Mouse (Mus musculus) stomach, embryonic 15.5 days (tissue): ENCODE results near the gene Plcl2. TPM values are rescaled to one million over a fixed set of nuclear protein-coding genes. Genes with fewer than 3 reads are reported as not detected.
"Not testable (repeated sequence)": the region's sequence is repeated elsewhere in the genome, so short reads cannot be mapped to it uniquely, and the experiment has no call there.

Source experiments
- ATAC-seq: fragments of 200-750 bp; cut with Nextera tagmentation; 2 replicates; pipeline ENCODE4 v1.8.0; 2017; ENCODE audit warnings: low read depth, moderate number of reproducible peaks, moderate TSS enrichment; ENCODE audit not compliant: insufficient read depth, low FRiP score
- H3K27ac ChIP-seq: fragments of 300-500 bp; sonication (generic); 2 replicates; pipeline ENCODE4 v1.5.1; 2015; ENCODE audit warnings: mild to moderate bottlenecking, inconsistent platforms
- H3K27me3 ChIP-seq: fragments of 300-500 bp; sonication (generic); replicated peaks from 2 replicates; pipeline ENCODE4 v1.6.1; 2015; ENCODE audit warnings: inconsistent platforms
- H3K36me3 ChIP-seq: fragments of 300-500 bp; sonication (generic); 2 replicates; pipeline ENCODE4 v1.6.1; 2015; ENCODE audit warnings: inconsistent platforms
- H3K4me1 ChIP-seq: fragments of 300-500 bp; sonication (generic); 2 replicates; pipeline ENCODE4 v1.6.1; 2015; ENCODE audit warnings: inconsistent platforms
- H3K4me2 ChIP-seq: fragments of 300-500 bp; sonication (generic); 2 replicates; pipeline ENCODE4 v1.6.1; 2015; ENCODE audit warnings: mild to moderate bottlenecking, inconsistent platforms
- H3K4me3 ChIP-seq: fragments of 300-500 bp; sonication (generic); replicated peaks from 2 replicates; pipeline ENCODE4 v1.5.1; 2015; ENCODE audit warnings: inconsistent platforms
- H3K9ac ChIP-seq: fragments of 300-500 bp; sonication (generic); 2 replicates; pipeline ENCODE4 v1.6.1; 2015; ENCODE audit warnings: inconsistent platforms
- H3K9me3 ChIP-seq: fragments of 300-500 bp; sonication (generic); 2 replicates; pipeline ENCODE4 v1.6.1; 2016; ENCODE audit warnings: inconsistent platforms
- WGBS: fragments of 180-500 bp; shearing (Covaris S2); methylation state at CpG from one replicate; pipeline ENCODE4 v1.1.7; 2015; 5-methylcytosine and 5-hydroxymethylcytosine counted together
- polyA plus RNA-seq: library from polyadenylated mRNA; unstranded; fragments of >200 nt; fragmentation: Nextera tagmentation; extraction: Ambion mirVana; gene quantifications from 2 replicates; pipeline ENCODE4 v1.2.1, GENCODE M21; 2015

Plcl2 gene
- polyA plus RNA-seq, 1 experiment from 2014 or later = 3.7 TPM

DNA sequence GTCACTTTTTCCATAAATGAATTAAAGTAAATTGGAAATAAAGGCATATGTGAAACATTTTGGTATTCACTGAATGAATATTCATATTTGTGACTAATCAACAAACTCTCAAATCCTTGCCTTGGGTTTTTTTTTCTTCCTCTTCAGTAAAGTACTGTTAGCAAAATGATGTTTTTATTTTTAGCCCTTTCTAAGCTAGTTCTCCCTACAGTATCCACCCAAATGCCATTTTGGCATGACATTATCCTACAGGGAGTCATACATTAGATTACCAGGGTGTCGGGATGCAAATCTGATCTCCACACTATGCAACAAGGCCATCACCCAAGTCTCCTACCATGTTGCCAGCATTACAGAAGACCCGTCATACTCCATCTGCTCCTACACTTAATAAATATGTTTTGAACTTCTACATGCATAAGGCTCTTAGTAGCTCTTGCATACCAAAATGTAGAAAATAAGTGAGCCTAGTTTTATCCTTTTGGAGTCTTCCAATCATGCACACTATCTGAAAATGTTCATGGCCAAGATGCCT lies 131.9 kb downstream of the Plcl2 start:
- H3K36me3 ChIP-seq = no peaks in the 10 kb centered on the region
- ATAC-seq = no peak
- WGBS = 98% methylated on average over 2 of the region's 2 CpGs
- no peak overlapping the region for H3K4me3 ChIP-seq
- H3K9ac ChIP-seq = no peak overlapping the region
- H3K4me1 ChIP-seq = no peaks in the 10 kb centered on the region
- H3K4me2 ChIP-seq = no peak overlapping the region
- H3K9me3 ChIP-seq = no peaks in the 10 kb centered on the region
- no peak overlapping the region for H3K27ac ChIP-seq
- H3K27me3 ChIP-seq = no peaks in the 10 kb centered on the region

DNA sequence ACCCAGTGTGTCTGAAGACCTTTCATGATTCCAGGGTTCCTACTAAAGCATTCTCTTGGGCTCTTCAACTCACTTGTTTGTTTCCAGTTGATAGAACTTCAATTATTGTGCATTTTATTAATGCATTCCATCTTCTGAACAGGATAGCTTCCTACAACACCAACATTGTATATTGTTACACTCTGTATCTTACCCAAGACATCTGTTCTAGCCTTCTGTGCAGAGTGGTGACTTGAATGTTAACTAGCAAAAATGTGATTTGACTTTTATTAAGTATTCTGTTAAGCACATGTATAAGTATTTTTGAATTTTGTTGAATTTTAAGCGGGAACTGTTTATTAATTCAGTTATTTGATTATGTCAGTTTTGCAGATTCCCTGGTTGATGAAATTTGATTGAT lies 132.7 kb downstream of the Plcl2 start:
- H3K36me3 ChIP-seq = no peaks in the 10 kb centered on the region
- H3K4me1 ChIP-seq = no peaks in the 10 kb centered on the region
- no peak overlapping the region for H3K9ac ChIP-seq
- H3K27ac ChIP-seq = no peak overlapping the region
- WGBS = 73% methylated on average over 1 of the region's 1 CpGs
- H3K4me2 ChIP-seq = no peak overlapping the region
- H3K9me3 ChIP-seq = no peaks in the 10 kb centered on the region
- no peak overlapping the region for H3K4me3 ChIP-seq
- ATAC-seq = no peak
- no peaks in the 10 kb centered on the region for H3K27me3 ChIP-seq

DNA sequence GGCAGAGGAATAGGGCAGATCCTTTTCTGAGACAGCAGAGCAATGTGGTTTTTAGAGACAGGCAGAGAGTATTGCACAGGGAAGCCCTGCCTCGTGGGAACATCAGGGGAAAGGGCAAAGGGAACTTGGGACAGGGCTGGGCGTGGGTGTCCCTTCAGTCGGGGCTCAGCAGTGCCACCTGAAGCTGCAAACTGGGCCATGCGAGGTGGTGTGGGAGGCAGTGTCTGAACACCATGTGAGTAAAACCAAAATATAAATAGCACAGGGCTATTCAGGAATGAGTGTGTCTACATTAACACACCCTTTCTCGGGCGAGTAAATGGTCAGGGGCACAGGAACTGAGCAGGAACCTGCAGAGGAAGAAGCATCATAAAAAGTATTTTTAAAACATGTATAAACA lies 134.2 kb downstream of the Plcl2 start:
- ATAC-seq = no peak

DNA sequence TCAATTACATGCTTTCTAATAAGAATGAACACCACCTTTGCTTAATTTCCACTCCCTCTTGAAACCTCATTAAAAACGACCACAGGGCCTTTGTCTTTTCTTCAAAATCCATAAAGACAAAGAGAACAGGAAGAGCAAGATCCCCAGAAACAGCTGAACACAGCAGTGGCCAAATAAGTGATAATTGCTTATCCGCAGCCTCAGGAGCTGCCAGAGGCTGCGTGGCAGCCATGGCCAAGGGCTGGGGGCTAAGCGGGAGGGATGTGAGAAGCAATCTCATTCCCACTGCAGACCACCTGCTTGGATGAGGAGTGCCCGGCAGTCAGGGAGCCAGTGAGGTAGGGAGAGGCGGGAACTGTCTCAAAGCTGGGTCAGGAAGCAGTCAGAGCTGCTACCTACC lies 134.8 kb downstream of the Plcl2 start:
- H3K9me3 ChIP-seq = no peaks in the 10 kb centered on the region
- WGBS = 39% methylated on average over 6 of the region's 6 CpGs
- no peaks in the 10 kb centered on the region for H3K27me3 ChIP-seq
- H3K36me3 ChIP-seq = no peaks in the 10 kb centered on the region
- H3K27ac ChIP-seq = no peak overlapping the region
- no peak overlapping the region for H3K4me3 ChIP-seq
- H3K4me2 ChIP-seq = no peak overlapping the region
- ATAC-seq = no peak
- H3K9ac ChIP-seq = no peak overlapping the region
- no peaks in the 10 kb centered on the region for H3K4me1 ChIP-seq

More for the DNA sequence above, 134.2 kb downstream of the Plcl2 start:
- Histone ChIP-seq H3K4me1 (no peaks in the 10 kb centered on the region), H3K4me2 (no peak overlapping the region), H3K9me3 (no peaks in the 10 kb centered on the region), H3K27ac (no peak overlapping the region), H3K36me3 (no peaks in the 10 kb centered on the region), H3K9ac (no peak overlapping the region), H3K27me3 (no peaks in the 10 kb centered on the region), H3K4me3 (no peak overlapping the region)
- WGBS = 48% methylated on average over 6 of the region's 6 CpGs

DNA sequence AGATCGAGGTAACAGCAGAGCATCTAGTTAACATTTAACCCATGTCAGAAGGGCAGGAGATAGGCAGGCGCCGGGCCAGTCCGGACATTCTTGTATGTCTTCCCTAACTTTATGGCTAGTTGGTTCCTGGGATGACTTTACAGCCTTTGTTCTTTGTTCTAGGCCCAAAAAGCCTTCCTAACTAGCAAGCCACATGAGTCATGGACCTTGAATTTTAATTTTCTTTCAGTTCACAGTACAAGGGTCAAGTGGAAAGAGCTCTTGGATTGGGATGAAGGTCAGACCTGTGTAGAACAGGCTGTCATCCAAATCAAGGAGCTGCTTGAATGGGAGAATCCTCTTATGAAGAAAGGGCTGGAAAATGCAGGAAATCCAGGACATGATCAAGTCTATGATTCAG lies 138.9 kb downstream of the Plcl2 start:
- not testable (repeated sequence) for H3K27me3 ChIP-seq, ATAC-seq, H3K4me2 ChIP-seq, H3K9ac ChIP-seq, H3K4me1 ChIP-seq, H3K27ac ChIP-seq, H3K36me3 ChIP-seq, H3K4me3 ChIP-seq, H3K9me3 ChIP-seq
- 97% methylated on average over 4 of the region's 4 CpGs for WGBS

DNA sequence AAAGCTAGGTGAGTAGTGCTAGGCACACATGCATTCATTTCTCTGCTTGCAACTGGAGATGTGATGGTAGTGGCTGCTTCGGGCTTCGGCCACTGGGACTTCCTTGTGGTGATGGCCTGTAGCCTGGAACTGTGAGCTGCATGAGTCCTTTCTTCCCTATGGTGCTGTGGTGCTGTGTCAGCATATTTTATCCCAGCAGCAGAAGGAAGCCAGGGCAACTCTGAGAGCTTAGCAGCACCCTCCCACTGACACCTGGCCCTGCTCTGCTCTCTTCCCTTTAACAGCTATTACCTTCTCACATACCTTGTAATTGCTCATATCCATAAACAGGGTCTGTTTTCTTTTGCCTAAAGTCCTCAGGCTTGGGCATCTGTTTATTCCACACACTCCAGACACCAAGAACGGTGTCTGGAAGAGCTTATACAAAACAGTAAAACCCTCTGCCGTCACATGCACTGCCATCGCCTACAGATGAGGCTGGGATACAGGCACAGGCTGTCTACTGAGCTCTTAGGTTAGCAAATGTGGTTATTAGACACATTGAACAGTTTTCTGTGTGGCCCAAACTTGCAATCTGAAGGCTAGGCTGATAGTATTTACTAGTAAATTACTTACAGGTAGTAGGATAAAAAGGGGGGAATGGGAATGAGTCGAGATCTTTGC lies 139.7 kb downstream of the Plcl2 start:
- ATAC-seq = no peak
- Histone ChIP-seq H3K27me3 (no peaks in the 10 kb centered on the region), H3K36me3 (no peaks in the 10 kb centered on the region)

DNA sequence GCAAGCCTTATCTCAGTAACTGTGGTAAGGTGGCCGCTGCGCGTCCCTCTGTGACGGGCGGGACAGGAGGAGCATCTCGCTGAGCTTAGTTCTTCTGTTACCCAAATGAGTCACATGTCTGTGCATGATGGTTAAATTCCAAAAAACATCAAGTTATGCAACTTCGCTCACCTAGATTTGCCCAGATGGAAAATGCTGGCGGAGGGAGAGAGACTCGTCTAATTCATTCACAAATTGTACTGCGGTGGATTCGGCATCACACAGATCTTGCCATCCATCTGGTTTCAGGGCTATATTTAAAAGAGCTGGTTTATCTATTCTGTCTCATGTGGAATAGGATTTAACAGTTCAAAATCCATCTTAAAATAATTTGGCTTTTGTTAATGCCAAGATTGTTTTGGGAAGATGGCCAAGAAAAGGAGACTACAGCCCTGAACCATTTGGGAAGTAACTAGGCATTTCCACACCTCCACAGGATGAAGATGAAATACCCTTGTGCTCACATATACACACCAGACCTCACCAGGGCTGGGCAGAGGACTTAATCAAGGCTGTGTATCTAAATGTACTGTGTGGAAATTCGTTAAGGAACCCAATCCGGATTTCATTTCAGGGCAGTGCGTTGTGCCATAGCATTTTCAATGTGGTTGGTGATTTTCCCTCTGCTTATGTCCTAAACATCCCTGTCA lies 141.5 kb downstream of the Plcl2 start:
- Histone ChIP-seq H3K4me2 (no peak overlapping the region), H3K27me3 (no peaks in the 10 kb centered on the region), H3K4me3 (no peak overlapping the region), H3K4me1 (no peaks in the 10 kb centered on the region), H3K36me3 (no peaks in the 10 kb centered on the region), H3K9me3 (no peaks in the 10 kb centered on the region), H3K9ac (no peak overlapping the region), H3K27ac (no peak overlapping the region)
- 89% methylated on average over 14 of the region's 14 CpGs for WGBS
- no peak for ATAC-seq

More for the DNA sequence above, 139.7 kb downstream of the Plcl2 start:
- H3K4me3 ChIP-seq = no peak overlapping the region
- H3K9ac ChIP-seq = no peak overlapping the region
- no peaks in the 10 kb centered on the region for H3K4me1 ChIP-seq
- H3K9me3 ChIP-seq = no peaks in the 10 kb centered on the region
- no peak overlapping the region for H3K27ac ChIP-seq
- WGBS = 96% methylated on average over 6 of the region's 6 CpGs
- no peak overlapping the region for H3K4me2 ChIP-seq

DNA sequence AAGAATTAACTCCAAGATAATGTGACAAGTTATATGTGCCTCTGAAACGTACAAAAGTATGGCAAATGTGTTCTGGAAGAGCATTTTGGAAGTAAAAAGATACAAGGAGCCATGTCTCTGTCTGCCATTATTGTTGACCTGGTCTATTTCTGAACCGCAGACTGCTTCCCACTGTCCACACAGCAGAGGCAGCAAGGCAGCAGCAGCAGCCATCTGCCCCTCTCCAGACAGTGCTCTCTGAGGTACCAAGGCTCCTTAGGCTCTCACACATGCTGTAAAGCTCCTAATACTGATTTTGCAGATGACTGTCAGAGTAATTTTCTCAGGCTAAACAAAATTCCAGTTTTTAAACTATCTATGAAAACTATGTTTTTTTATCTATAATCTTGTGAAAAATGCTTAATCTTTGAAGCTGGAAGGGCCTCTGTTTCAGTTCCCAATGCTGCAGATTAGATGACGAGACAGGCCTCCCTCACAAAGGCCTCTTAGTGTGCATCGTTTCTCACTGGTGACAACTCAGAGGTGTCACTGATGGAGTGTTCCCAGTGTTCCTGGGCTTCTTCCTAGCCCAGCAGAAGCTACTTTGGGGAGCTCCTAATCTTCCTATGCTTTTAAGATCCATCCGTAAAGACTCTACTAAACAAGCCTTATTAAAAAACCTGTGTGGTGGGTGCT lies 145.7 kb downstream of the Plcl2 start:
- no peak overlapping the region for H3K9ac ChIP-seq
- H3K4me3 ChIP-seq = no peak overlapping the region
- H3K4me2 ChIP-seq = no peak overlapping the region
- no peak for ATAC-seq
- H3K36me3 ChIP-seq = no peaks in the 10 kb centered on the region
- no peak overlapping the region for H3K27ac ChIP-seq
- no peaks in the 10 kb centered on the region for H3K9me3 ChIP-seq
- 65% methylated on average over 5 of the region's 5 CpGs for WGBS
- no peaks in the 10 kb centered on the region for H3K4me1 ChIP-seq
- H3K27me3 ChIP-seq = no peaks in the 10 kb centered on the region

DNA sequence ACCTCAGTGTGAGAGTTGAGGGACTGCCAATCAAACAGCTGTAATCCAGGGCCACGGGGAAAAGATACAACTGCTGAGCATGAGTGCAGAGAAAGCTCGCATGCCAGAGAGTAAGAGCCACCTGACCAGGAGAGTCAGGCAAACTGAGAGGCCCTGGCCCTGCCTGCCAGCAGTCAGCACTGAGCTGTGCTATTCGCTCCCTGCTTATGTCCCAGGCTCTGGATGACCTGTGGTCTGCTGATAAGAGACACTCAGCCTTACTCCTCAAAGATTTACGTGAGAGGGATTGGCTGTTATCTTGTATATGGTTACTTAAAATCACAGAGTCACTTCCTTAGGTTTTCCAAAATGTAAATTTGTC lies 146.2 kb downstream of the Plcl2 start:
- Histone ChIP-seq H3K27me3 (no peaks in the 10 kb centered on the region), H3K36me3 (no peaks in the 10 kb centered on the region), H3K4me2 (no peak overlapping the region), H3K9me3 (no peaks in the 10 kb centered on the region), H3K9ac (no peak overlapping the region), H3K4me1 (no peaks in the 10 kb centered on the region), H3K4me3 (no peak overlapping the region), H3K27ac (no peak overlapping the region)
- WGBS = 51% methylated on average over 4 of the region's 4 CpGs
- ATAC-seq = no peak

DNA sequence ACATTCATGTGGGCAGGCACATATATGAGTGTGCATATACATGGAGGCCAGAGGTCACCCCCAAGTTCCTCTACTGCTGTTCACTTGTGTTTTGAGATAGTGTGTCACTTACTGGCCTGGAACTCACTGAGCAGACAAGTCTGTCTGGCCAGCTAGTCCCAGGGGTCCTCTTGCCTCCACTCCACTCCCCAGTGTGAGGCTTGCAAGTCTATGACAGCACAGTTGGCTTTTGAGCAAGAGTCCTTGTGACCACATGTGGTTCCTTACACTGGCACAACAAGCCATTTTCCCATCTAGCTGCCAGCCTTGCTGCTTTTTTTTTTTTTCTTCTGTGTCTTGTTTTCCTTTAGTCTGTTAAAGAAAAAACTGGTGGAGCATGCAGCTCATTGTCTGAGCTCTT lies 148.1 kb downstream of the Plcl2 start:
- H3K27ac ChIP-seq = no peak overlapping the region
- no peaks in the 10 kb centered on the region for H3K36me3 ChIP-seq
- no peaks in the 10 kb centered on the region for H3K9me3 ChIP-seq
- H3K4me1 ChIP-seq = no peaks in the 10 kb centered on the region
- no peak overlapping the region for H3K4me2 ChIP-seq
- H3K27me3 ChIP-seq = no peaks in the 10 kb centered on the region
- H3K9ac ChIP-seq = no peak overlapping the region
- no peak for ATAC-seq
- H3K4me3 ChIP-seq = no peak overlapping the region

DNA sequence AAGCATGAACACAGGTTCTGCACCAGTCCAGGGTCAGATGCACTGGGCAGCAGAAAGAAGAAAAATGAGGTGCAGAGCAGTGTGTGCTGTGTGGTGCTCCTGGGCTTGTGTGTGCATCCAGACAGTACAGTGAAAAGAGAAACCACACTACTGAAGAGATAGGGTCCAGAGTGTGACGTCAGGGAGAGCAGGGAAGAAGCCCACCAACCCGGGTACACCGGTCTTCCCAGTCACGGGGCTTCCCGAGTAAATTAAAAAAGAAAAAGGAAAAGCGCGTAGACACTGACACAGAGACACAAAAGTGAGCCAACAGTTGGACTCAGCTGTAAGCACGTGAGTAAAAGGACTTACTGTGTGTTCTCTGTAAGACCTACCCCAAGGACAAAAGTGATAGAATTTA lies 149.7 kb downstream of the Plcl2 start:
- no peaks in the 10 kb centered on the region for H3K4me1 ChIP-seq
- ATAC-seq = no peak
- no peaks in the 10 kb centered on the region for H3K27me3 ChIP-seq
- H3K9ac ChIP-seq = no peak overlapping the region
- no peaks in the 10 kb centered on the region for H3K36me3 ChIP-seq
- H3K27ac ChIP-seq = no peak overlapping the region
- H3K4me2 ChIP-seq = no peak overlapping the region
- 90% methylated on average over 8 of the region's 8 CpGs for WGBS
- H3K9me3 ChIP-seq = no peaks in the 10 kb centered on the region
- H3K4me3 ChIP-seq = no peak overlapping the region

DNA sequence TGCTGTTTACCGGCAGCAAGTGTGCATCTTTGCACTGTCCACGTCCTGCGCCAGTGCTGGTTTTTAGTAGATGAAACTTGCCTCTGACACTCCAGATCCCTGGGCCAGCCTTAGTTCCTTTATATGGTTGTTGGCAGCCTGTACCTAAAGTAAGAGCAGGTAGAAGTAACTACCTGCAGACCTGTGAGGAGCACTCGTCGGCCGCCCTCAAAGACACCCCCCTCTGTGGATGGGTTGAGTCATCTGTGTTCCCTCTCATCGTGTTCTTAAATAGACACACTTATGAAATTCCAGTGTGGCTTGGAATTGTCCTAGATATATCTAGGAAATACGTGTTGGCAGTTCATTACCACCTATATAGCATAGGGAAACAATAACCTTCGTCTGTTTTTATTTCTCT lies 158.4 kb downstream of the Plcl2 start:
- H3K4me1 ChIP-seq = no peaks in the 10 kb centered on the region
- 90% methylated on average over 9 of the region's 9 CpGs for WGBS
- no peaks in the 10 kb centered on the region for H3K36me3 ChIP-seq
- H3K9ac ChIP-seq = no peak overlapping the region
- H3K27ac ChIP-seq = no peak overlapping the region
- no peaks in the 10 kb centered on the region for H3K9me3 ChIP-seq
- H3K27me3 ChIP-seq = no peaks in the 10 kb centered on the region
- H3K4me2 ChIP-seq = no peak overlapping the region
- ATAC-seq = no peak
- no peak overlapping the region for H3K4me3 ChIP-seq
